ENCODE assay signal across 8 mouse cellular contexts in genomic region chr7:58399145-58399604, GRCm38 (mm10).
A peak's percentile ranks its signal among the peaks of the same experiment; 100 is the strongest.
DNase-seq lines count a peak whose midpoint lies in the region; ATAC-seq lines count a peak whose summit lies in the region.

No protein-coding gene starts in this region.

- H3K27me3 ChIP-seq in hindbrain, embryonic 13.5 days, result no peaks in the 10 kb centered on the region

- DNase-seq in WW6 (ENCODE audit: low read depth, low spot score), result peak; percentile 76
- peak; percentile 94 to 97 for DNase-seq in cerebellum, postnatal 36 days
- DNase-seq in frontal cortex, postnatal 25 days (ENCODE audit: low spot score in 2 of 2), result peak; percentile 92 to 96
- DNase-seq in layer of hippocampus, postnatal 14 days (ENCODE audit: low spot score in 2 of 2), result peak; percentile 97 to 99
- DNase-seq in lung, postnatal 10 days, result peak; percentile 95
- DNase-seq in ovary, postnatal 14 days (ENCODE audit: low spot score), result peak; percentile 94
- peak; percentile 90 to 94 for DNase-seq in thymus, postnatal 10 days (ENCODE audit: low spot score in 2 of 2)

- no peaks in the 10 kb centered on the region for H3K36me3 ChIP-seq in hindbrain, embryonic 13.5 days

- no peaks in the 10 kb centered on the region for H3K9me3 ChIP-seq in hindbrain, embryonic 13.5 days

- H3K9ac ChIP-seq in hindbrain, embryonic 13.5 days, result peak overlapping the region; percentile 76

- H3K27ac ChIP-seq in hindbrain, embryonic 13.5 days, result peak overlapping the region; percentile 98

- peak overlapping the region; percentile 57 for H3K4me2 ChIP-seq in hindbrain, embryonic 13.5 days

- WGBS in hindbrain, embryonic 13.5 days, result under 1% methylated on average over 21 of the region's 21 CpGs

- peak overlapping the region; percentile 51 for H3K4me3 ChIP-seq in hindbrain, embryonic 13.5 days

- H3K4me1 ChIP-seq in hindbrain, embryonic 13.5 days (replicated peaks), result peaks cover 14% of the 10 kb centered on the region

- peak; percentile 99 for ATAC-seq in hindbrain, embryonic 13.5 days (ENCODE audit: low FRiP score)

Comparison
In these comparisons a context has a peak if more than half of its experiments do, and no peak if none do; other contexts are left out.
1. Peak in every context shown above with its lines: DNase-seq, ATAC-seq, H3K4me3 ChIP-seq and H3K27ac ChIP-seq.